Mouse (Mus musculus): Measurements from ENCODE around the gene Tmem138. TPM values are rescaled to one million over a fixed set of nuclear protein-coding genes. Genes with fewer than 3 reads are reported as not detected.
"Not testable (repeated sequence)": the region's sequence is repeated elsewhere in the genome, so short reads cannot be mapped to it uniquely, and the experiment has no call there.

The Tmem138 gene
- polyA plus RNA-seq, 1 experiment from 2014 or later, result 26.8 TPM

DNA sequence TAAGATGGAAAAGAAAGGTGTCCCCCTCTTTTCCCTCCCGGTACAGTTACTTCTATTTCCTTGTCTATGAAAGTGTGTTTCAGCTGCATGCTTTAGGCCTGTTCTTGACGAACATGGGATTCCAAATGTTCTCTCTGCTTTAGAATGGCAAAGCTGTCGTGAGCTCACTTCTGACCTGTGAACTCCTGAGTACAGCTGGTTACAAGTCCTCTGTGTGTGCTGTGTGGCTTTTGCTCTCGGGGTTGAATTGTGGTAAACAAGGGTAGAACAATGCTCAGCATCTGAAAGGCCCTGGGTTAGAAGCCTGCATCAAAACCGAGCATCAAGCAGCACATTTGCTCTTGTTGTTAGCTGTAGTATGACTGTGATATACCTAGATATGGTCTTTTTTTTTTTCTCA, 14.8 kb downstream of the Tmem138 start:
- no peak overlapping the region for H3K27ac ChIP-seq
- 65% methylated on average over 5 of the region's 5 CpGs for WGBS

DNA sequence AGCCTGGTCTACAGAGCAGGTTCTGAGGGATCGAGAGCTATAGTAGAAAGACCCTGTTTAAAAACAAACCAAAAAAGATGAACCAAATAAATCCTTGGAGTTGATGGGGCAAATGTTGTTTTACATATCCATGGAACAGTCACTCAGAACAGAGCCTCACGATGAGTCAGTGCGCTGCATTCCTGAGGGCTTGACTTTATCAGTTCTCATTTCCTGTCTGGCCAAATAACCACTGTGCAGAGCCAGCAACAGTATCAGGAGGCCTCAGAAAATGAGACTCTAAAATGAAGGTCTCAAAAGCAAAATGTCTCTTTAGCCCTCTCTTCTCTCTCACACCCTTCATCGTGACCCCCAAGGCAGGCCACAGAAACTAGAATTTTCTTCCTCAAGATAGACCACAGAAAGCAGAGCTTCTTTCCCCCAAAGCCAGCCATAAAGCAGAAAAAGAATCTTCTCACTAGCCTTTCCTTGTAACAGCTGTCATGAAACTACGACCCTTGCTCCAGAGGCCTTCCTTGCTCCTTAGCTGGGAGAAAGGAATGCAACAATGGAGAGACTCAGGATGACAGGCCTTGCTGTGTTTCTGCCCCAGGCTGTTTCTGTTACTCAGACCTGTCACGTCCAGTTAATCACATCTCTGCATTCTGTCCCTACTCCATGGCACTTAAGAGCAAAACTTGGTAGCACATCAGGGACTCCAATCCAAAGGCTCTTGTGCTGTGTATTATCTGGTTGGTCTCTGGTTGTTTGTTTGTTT, 15.4 kb downstream of the Tmem138 start:
- Histone ChIP-seq H3K9me3 (no peaks in the 10 kb centered on the region), H3K36me3 (no peaks in the 10 kb centered on the region), H3K9ac (no peak overlapping the region), H3K27me3 (replicated peaks) (no peaks in the 10 kb centered on the region), H3K4me1 (replicated peaks) (peaks cover 4% of the 10 kb centered on the region; the same call in 1 of the 2 replicates), H3K4me2 (replicated peaks) (no peak overlapping the region), H3K4me3 (replicated peaks) (no peak overlapping the region), H3K27ac (no peak overlapping the region)
- peak; percentile 73; the same call in 1 of the 2 replicates for ATAC-seq
- WGBS, result 40% methylated on average over 6 of the region's 6 CpGs

More for the DNA sequence above, 14.8 kb downstream of the Tmem138 start:
- Histone ChIP-seq H3K4me2 (replicated peaks) (no peak overlapping the region), H3K4me1 (replicated peaks) (peaks cover 4% of the 10 kb centered on the region; the same call in 1 of the 2 replicates), H3K27me3 (replicated peaks) (no peaks in the 10 kb centered on the region), H3K9ac (no peak overlapping the region), H3K9me3 (no peaks in the 10 kb centered on the region), H3K36me3 (no peaks in the 10 kb centered on the region), H3K4me3 (replicated peaks) (no peak overlapping the region)
- no peak for ATAC-seq

GRCm38 (mm10) chr19:10560108-10560507, 17.1 kb downstream of the Tmem138 start:
- H3K27ac ChIP-seq, result no peak overlapping the region
- ATAC-seq, result no peak

GRCm38 (mm10) chr19:10557837-10558375, 19.3 kb downstream of the Tmem138 start:
- ATAC-seq; H3K9ac ChIP-seq; H3K27ac ChIP-seq; H3K4me3 ChIP-seq (replicated peaks); H3K9me3 ChIP-seq; H3K4me2 ChIP-seq (replicated peaks); H3K36me3 ChIP-seq; H3K27me3 ChIP-seq (replicated peaks): not testable (repeated sequence)
- peaks cover 15% of the 10 kb centered on the region for H3K4me1 ChIP-seq (replicated peaks)
- 72% methylated on average over 4 of the region's 4 CpGs for WGBS

More at GRCm38 (mm10) chr19:10560108-10560507, 17.1 kb downstream of the Tmem138 start:
- no peaks in the 10 kb centered on the region for H3K9me3 ChIP-seq
- no peaks in the 10 kb centered on the region for H3K27me3 ChIP-seq (replicated peaks)
- no peak overlapping the region for H3K4me3 ChIP-seq (replicated peaks)
- no peak overlapping the region for H3K9ac ChIP-seq
- 50% methylated on average over 5 of the region's 5 CpGs for WGBS
- no peak overlapping the region for H3K4me2 ChIP-seq (replicated peaks)
- no peaks in the 10 kb centered on the region for H3K36me3 ChIP-seq
- peaks cover 11% of the 10 kb centered on the region for H3K4me1 ChIP-seq (replicated peaks)

DNA sequence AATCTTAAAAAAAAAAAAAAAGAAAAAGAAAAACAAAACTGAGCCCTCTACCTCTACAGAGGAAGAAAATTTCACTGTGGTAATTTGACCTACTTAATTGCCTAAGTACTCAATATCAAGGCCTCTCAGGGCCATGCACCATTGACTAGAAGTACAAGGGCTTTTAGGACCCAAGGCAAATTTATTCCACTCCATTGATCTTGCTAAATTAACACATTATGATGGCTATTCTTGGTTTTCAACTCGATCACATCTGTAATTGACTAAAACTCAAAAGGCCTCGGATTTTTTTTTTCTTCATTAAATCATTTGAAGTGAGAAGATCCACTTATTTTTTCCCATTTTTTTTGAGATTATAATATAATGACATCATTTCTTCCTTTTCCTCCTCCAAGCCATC, 19.7 kb downstream of the Tmem138 start:
- Histone ChIP-seq H3K36me3 (no peaks in the 10 kb centered on the region), H3K27ac (no peak overlapping the region), H3K4me1 (replicated peaks) (peaks cover 15% of the 10 kb centered on the region), H3K9me3 (no peaks in the 10 kb centered on the region), H3K9ac (no peak overlapping the region), H3K4me3 (replicated peaks) (no peak overlapping the region), H3K4me2 (replicated peaks) (no peak overlapping the region), H3K27me3 (replicated peaks) (no peaks in the 10 kb centered on the region)
- ATAC-seq, result no peak
- WGBS, result 78% methylated on average over 2 of the region's 2 CpGs

DNA sequence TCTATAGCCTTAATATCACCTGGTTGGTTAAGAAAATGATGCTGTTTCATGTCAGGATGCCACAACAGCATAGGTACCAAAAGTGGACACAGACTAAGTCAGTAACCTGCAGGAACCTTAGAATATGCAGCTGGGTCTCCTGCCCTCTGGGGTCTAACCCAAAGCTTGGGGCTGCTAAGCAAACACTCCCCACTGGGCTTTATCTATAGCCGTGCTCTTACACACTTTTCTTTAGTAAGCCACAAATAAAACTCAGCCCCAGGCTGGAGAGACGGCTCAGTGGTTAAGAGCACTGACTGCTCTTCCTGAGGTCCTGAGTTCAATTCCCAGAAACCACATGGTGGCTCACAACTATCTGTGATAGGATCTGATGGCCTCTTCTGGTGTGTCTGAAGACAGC, 20.2 kb downstream of the Tmem138 start:
- Histone ChIP-seq H3K27ac (no peak overlapping the region), H3K9me3 (no peaks in the 10 kb centered on the region), H3K4me2 (replicated peaks) (no peak overlapping the region), H3K27me3 (replicated peaks) (no peaks in the 10 kb centered on the region), H3K4me3 (replicated peaks) (no peak overlapping the region), H3K36me3 (no peaks in the 10 kb centered on the region), H3K9ac (no peak overlapping the region), H3K4me1 (replicated peaks) (peaks cover 15% of the 10 kb centered on the region)
- ATAC-seq, result no peak
- WGBS, result 75% methylated on average over 2 of the region's 2 CpGs

GRCm38 (mm10) chr19:10555624-10556510, 21.3 kb downstream of the Tmem138 start, which contains the start of gene Tmem216:
Gene Tmem216 (minus strand): TSS chr19:10556238.
- H3K4me2 ChIP-seq (replicated peaks), result peak within 1 kb of the TSS; percentile 74
- WGBS, result 1% methylated on average over 43 of the region's 43 CpGs
- H3K9me3 ChIP-seq, result no peaks in the 10 kb centered on the region
- peak within 1 kb of the TSS; percentile 45 for H3K27ac ChIP-seq
- ATAC-seq, result peak; percentile 99
- H3K4me1 ChIP-seq (replicated peaks), result peaks cover 11% of the 10 kb centered on the region
- H3K36me3 ChIP-seq, result no peaks in the 10 kb centered on the region
- H3K9ac ChIP-seq, result peak within 1 kb of the TSS; percentile 64
- H3K4me3 ChIP-seq (replicated peaks), result peak within 1 kb of the TSS; percentile 59
- no peaks in the 10 kb centered on the region for H3K27me3 ChIP-seq (replicated peaks)

GRCm38 (mm10) chr19:10539454-10539853, 37.7 kb downstream of the Tmem138 start:
- 93% methylated on average over 5 of the region's 5 CpGs for WGBS
- H3K4me2 ChIP-seq (replicated peaks), result no peak overlapping the region
- no peak overlapping the region for H3K9ac ChIP-seq
- H3K27me3 ChIP-seq (replicated peaks), result no peaks in the 10 kb centered on the region
- peaks cover 31% of the 10 kb centered on the region for H3K36me3 ChIP-seq
- no peak overlapping the region for H3K4me3 ChIP-seq (replicated peaks)
- H3K4me1 ChIP-seq (replicated peaks), result no peaks in the 10 kb centered on the region
- H3K27ac ChIP-seq, result no peak overlapping the region
- H3K9me3 ChIP-seq, result no peaks in the 10 kb centered on the region
- no peak for ATAC-seq

- Histone ChIP-seq H3K9ac (no peak overlapping the region), H3K4me1 (replicated peaks) (peaks cover 10% of the 10 kb centered on the region), H3K4me3 (replicated peaks) (no peak overlapping the region), H3K27me3 (replicated peaks) (no peaks in the 10 kb centered on the region), H3K9me3 (no peaks in the 10 kb centered on the region), H3K27ac (no peak overlapping the region), H3K4me2 (replicated peaks) (no peak overlapping the region), H3K36me3 (peaks cover 36% of the 10 kb centered on the region)
- ATAC-seq, result no peak
- WGBS, result 97% methylated on average over 1 of the region's 1 CpGs
These were observed 47.1 kb downstream of the Tmem138 start for GRCm38 (mm10) chr19:10530082-10530481.

- Histone ChIP-seq H3K9me3 (no peaks in the 10 kb centered on the region), H3K27ac (peak within 1 kb of the TSS; percentile 99), H3K9ac (peak within 1 kb of the TSS; percentile 100), H3K4me3 (replicated peaks) (peak within 1 kb of the TSS; percentile 98), H3K27me3 (replicated peaks) (no peaks in the 10 kb centered on the region), H3K36me3 (peaks cover 16% of the 10 kb centered on the region; the same call in 1 of the 2 replicates), H3K4me2 (replicated peaks) (peak within 1 kb of the TSS; percentile 72), H3K4me1 (replicated peaks) (peaks cover 10% of the 10 kb centered on the region)
- WGBS, result under 1% methylated on average over 11 of the region's 11 CpGs
- ATAC-seq, result no peak
These were observed 51.3 kb downstream of the Tmem138 start, which contains the start of gene Sdhaf2 for GRCm38 (mm10) chr19:10525910-10526309. Gene Sdhaf2 (minus strand): TSS chr19:10526142.

DNA sequence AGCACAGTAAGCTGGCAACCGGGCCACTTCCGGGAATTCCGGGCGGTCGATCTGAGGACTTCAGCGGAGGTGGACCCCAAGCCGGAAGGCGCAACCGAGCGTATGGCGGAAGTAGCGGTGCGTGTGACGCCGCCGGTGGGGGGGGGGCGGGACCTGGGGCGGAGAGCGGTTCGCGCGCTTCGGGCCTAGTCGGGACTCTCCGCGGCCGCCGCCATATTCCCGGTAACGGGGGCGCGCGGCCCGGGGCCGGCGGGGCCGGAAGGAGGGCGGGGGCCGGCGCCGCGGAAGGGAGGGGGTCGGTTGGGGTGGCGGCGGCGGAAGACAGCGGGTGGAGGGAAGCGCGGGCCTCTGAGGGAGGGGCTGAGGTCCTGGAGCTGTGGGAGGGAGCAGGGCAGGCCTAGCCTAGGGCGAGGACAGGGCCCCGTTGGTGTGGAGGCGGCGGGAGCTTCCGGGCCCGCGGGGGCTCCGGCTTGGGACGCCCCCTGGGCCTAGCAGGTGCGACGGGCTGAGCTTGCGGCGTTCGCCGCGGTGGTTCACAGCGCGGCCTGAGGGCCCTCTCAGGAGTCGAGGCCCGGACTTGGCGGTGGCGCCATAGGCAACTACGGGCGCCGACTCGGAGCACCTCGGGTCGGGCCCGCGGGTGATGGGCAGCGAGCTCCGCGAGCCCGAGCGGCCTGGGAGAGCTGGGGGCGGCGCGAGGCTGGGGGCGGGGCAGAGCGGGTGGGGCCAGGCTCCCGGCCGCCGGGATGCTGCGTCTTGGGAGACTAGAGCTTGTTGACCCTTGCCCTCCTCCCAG, 51.9 kb downstream of the Tmem138 start, which contains the start of gene Cpsf7:
TSS of gene Cpsf7 (plus strand) at position 161 of the 796 bp plus-strand sequence.
- Histone ChIP-seq H3K36me3 (peaks cover 11% of the 10 kb centered on the region; the same call in 1 of the 2 replicates), H3K27me3 (replicated peaks) (no peaks in the 10 kb centered on the region), H3K4me2 (replicated peaks) (peak within 1 kb of the TSS; percentile 72), H3K4me1 (replicated peaks) (peaks cover 10% of the 10 kb centered on the region), H3K9me3 (no peaks in the 10 kb centered on the region), H3K9ac (peak within 1 kb of the TSS; percentile 100), H3K4me3 (replicated peaks) (peak within 1 kb of the TSS; percentile 98), H3K27ac (peak within 1 kb of the TSS; percentile 99)
- ATAC-seq, result peak; percentile 98
- under 1% methylated on average over 77 of the region's 93 CpGs for whole genome bisulfite sequencing
